Mouse (Mus musculus) kidney, postnatal 36 days (tissue): ENCODE results near the gene Pitpnc1.

Experiments used
- DNase-seq, 2 experiments: peaks; one replicate each; pipeline ENCODE4 v3.0.0; 2021 to 2022; ENCODE audit warnings: mixed read lengths in 2 of 2

Gene Pitpnc1

DNA sequence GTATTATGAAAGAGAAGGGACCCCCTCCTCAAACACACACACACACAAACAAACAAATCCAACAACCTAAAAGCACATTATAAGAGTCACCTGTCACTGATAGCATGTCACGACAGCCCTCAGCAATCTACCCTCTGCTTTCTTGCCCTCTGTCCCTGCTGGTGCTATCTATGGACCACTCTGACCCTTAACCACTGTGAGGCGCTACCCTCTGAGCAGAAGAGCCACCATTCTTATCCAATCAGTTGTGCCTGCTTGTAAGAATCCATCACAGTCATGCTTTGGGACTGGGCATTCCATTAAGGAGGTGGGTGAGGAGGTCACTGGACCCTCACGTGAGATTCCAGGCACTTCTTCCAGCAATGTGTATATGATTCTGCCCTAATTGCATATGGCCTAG lies 194.2 kb downstream of the Pitpnc1 start:
- no peak for DNase-seq

DNA sequence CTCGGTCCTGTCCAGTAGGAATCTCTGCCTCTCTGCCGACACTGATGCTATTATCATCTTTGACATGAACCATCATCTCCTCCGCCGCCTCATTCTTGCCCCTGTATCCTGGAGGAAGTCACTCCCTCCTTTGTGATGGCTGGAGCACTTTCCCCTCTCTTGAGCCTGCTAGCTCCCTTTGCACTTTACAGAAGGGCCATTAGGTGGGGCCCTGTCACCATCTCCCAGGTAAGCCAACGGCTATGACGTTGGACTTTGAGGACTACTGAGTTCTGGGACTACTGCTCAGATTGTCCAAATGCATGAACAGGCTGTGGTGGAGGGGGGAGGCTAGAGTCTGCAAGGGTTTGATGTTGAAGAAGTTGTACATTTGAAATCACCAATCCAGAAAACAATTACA lies 194.6 kb downstream of the Pitpnc1 start:
- DNase-seq: peak; percentile 77 to 81

DNA sequence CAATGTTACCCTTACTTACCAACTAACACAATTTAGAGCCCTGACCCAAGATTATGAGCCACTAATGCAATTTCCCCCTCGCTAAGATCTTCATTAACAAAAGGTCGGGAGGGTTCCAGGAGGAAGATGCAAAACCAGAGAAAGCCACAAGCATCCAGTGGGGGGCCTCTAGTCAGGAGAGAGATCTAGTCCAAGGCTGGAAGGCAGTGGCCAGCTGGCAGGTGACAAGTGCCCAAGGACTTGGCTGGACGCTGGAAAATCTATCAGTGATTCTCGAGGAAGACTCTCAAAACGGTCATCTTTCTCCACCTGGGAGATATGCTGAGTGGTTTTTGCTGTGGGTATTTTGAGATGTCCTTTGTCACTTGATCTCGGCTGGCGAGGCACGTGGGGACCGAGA lies 196.3 kb downstream of the Pitpnc1 start:
- DNase-seq: no peak

DNA sequence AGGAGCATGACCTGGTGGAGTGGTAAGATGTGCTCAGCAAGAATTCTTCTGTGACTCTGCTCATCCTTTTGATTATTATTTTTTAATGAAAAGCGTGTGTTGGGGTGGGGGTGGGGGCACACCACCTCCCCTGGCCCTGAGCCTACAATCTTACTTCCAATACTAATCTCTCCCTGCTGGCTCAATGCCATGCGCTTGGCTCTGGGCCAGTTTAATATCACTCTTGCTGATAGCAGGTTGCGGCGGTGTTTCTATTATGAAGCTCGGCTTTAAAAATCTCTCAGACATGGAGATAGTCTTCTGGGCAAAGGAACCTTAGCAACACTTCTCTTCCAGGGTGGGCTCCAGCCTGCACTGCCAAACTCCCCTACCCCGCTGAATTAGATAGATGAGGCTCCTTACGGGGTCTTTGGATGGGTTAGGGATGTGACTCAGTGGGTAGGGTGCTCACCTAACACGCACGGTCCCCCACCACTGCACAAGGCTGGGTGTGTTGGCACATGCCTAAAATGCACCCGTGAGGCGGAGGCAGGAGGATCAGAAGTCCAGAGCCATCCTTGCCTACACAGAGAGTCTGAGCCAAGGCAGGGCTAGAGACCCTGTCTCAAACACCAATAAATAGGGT lies 198.0 kb downstream of the Pitpnc1 start:
- peak in 1 of 2 experiments; percentile 60 for DNase-seq

DNA sequence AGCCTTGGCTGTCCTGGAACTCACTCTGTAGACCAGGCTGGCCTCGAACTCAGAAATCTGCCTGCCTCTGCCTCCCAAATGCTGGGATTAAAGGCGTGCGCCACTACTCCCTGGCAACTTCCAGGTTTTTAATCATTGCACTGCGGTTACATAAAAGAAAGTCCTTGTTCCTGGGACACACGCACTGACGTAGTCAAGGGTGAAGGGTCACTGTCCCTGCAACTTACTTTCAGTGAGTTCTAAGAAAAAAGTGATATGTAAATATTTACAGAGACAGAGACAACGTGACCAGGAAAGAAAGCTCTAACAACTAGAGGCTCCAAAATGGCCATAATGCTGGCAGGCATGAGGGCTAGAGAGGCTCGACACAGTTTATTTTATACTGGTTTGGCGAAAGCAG lies 199.9 kb downstream of the Pitpnc1 start:
- peak; percentile 40 to 45 for DNase-seq

DNA sequence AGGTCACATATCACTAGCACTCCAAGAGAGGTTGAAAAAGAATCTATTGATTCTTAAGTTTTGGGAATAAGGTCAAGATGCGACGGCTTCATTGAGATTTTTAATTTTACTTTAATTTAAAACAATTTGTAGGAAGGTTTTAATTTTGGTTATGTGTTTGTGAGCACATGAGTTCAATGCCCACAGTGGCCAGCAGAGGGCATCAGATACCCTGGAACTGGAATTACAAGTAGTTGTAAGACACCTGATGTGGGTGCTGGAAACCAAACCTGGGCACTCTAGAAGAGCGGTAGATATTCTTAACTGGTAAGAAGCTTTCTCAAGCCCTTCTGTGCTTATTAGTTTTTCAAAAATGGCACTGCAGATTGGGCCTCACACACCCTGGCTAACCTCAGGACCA lies 203.0 kb downstream of the Pitpnc1 start:
- DNase-seq: peak in 1 of 2 experiments; percentile 37

DNA sequence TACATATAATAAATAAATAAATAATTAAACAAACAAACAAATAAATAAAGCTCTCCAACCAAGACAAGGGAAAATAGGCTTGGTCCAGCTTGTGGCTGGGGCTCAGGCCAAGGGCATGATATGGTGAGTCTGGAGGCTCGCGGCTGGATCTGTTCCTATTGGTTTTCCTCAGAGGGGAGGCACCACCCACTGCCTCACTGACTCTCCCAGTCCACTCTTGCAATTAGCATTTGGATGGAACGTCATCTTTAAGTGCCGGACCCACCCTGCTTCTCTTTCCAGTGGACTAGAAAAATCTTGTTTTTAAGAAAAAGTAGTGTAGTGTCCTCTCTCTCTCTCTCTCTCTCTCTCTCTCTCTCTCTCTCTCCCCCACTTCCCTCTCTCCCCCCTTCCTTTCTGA lies 204.6 kb downstream of the Pitpnc1 start:
- no peak for DNase-seq

DNA sequence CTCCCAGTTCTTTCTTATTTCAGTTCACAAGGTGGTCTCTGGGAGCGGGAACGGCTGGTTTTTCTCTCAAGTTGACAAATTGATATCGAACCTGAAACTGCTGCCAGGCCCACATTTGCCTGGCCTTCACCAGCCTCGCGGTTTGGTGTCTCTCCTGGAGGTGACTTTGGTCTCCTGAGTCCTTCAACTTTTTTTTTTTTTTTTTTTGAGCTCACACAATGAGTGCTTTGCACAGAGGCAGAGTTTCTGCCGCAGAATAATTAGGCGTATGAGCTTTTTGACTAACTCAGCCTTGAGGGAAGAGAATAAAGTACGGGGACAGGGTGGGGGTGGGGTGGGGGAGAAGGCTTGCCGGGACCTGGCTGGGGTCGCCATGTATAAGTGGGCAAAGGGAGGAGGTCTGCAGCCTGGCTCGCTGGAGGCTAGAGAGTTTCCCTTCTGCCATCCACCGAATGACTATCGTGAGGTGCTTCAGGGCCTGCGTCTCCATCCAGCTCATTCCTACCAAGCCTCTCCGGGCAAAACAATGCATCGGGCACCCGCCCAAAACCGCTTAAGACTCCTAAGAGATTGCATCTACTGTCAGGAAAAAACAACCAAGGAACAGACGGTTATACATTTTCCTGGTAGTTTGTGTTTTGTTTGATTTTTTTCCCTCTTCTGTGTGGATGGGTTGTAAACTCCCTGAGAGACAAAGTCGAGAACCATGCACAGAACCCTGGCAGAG lies 205.4 kb downstream of the Pitpnc1 start:
- peak in 1 of 2 experiments; percentile 66 for DNase-seq

DNA sequence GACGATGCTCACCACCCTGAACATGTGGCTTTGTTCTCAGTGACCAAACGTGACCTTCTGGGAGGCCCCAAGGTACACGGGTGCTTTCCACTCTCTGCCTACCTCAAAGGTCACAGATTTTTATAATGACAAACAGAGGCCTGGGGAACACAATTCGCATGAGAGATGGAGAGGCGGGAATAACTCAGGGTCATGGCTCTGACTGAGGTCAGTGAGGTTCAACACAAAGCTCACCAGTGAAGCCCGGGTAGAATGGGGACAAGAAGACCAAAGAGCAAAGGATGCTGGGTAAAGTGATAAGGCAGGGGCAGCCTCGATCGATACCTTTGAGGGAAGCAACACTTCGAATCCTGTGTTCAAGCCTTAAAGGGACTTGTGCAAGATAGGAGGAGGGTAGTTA lies 206.7 kb downstream of the Pitpnc1 start:
- DNase-seq: no peak

DNA sequence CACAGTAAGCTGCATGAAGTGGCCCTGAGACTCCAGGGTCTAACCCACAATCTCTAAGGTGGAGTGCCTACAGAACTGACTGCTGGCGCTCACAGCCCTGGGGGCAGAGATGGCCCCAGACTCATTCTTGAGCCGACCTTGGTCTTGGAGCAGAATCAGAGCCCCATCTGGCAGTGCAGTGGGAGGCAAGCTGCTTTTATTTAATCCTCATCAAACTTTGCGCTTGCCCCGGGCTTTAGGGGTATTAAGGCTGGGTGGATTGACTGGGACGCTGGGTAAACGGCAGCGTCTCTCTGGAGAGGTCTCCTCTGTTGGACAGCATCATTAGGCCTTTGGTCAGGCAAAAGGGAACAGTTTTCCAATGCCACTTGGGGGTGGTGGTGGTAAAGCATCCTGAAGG lies 211.1 kb downstream of the Pitpnc1 start:
- no peak for DNase-seq

DNA sequence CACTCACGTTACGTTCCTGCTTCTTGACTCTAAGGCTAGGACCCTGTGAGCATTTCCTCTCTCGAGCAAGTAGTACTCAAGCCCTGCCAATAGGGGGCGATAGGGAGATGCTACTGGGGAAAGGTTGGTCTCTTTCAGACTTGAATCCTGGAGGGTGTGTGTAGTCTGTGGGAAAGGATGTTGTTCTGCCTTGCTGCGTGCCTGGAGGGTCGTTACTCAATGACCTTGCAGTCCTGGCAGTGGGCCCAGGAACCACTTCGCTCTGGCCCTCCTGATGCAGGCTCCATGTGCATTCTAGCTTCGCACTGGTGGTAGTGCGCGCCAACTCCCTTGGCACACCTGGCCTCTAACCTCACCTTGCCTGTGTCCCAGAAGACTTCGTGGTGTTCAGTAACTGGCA lies 215.3 kb downstream of the Pitpnc1 start:
- peak; percentile 88 to 91 for DNase-seq

DNA sequence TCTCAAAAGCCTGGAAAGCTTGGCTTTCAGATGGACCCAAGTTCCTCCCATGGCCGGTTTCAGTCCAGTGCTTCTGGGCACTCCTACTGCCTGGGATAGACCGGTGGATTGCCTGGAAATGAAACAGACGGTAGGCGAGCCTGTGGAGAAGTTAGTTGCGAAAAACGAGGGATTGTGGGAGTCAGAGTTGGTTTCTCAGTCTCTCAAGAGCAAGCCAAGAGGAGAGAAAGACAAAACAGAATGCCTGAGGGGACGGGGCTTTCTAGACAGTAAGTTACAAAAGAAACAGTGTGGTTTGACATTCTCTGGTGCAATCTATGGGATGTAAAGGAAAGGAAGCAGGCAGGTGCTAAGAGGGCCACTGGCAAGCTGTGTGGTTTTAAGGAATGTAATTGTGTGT lies 216.3 kb downstream of the Pitpnc1 start:
- peak in 1 of 2 experiments; percentile 22 for DNase-seq

DNA sequence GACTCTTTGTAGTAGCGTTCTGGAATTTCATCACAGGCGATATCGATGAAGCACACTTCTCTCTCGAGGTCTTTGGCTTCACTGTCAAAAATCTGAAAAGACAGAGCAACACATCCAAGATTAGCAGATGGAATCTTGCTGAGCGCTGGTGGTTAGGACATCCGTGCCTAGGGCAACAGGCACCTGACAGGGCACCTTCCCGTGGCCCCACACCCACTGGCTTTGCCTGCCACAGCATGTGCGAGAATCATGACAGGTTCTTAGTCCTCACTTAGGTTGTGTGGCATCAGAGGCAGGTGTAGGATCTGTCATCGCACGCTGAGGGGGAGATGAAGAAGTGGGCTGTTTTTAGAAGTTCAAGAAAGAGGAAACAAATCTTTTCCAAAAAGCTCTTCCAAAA lies 218.5 kb downstream of the Pitpnc1 start:
- DNase-seq: no peak

DNA sequence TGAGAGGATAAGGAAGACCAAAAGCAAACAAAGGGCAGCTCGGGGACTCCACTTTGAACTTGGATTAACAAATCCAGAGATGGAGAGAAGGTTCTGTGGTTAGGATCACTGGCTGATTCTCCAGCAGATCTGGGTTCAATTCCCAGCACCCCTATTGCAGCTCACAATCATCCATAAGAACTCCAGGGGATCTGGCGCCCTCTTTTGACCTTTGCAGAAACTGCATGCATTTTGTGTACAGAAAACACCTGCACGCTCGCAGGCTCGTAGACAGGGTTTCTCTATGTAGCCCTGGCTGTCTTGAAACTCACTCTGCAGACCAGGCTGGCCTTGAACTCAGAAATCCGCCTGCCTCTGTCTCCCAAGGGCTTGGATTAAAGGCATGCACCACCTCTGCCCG lies 219.0 kb downstream of the Pitpnc1 start:
- no peak for DNase-seq

DNA sequence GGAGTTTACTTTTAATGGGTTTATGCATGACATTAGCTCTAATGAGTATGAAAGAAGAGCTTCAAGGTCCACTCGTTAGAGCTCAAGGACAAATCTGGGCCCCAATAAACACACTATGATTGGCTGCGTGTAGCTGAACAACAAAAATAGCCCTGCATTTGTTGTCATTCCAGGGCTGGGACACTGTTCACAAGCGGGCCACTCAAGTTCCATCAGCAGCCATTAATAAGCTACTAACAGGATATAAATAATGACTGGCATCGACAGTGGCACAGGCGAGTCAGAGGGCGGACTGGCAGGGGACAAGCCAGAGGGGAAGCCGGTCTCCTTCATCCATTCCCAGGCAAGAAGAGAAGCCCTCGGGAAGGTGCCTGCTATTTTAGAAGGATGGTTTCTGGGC lies 219.6 kb downstream of the Pitpnc1 start:
- no peak for DNase-seq

DNA sequence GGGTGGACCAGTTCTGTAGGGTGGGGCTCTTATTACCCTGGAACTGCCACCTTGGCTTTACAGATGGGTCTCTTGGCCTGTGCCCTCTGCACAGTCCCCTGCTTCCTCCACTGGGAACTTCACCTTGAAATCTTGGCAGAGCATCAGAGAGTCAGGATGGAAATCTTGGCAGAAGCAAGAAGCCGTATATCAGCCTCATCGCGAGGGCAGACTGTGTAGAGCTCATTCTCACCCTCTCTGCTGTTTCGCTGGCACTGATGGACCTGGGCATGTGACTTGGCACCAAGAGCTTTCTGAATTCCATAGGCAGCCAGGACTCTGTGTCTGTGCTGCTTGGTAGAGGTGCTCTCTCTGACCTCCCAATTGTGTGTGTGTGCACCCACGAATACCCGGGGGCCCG lies 221.7 kb downstream of the Pitpnc1 start:
- DNase-seq: peak; percentile 74 to 86

DNA sequence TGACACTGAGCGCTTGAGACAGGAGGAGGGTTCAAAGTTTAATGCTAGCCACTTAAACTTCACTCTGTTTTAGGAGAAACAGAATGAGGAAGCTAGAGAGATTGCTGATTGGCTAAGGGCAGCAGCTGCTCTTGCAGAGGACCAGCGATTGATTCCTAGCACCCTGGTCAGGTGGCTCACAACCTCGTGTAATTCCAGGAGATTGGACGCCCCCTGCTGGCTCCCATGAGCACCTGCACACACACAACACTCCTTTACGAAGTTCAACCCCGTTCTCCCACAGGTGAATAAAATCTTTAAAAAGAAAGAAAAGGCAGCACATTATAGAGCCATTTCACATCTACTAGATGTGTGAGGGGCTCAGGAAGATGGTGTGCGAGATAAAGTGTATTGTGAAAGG lies 224.8 kb downstream of the Pitpnc1 start:
- no peak for DNase-seq

DNA sequence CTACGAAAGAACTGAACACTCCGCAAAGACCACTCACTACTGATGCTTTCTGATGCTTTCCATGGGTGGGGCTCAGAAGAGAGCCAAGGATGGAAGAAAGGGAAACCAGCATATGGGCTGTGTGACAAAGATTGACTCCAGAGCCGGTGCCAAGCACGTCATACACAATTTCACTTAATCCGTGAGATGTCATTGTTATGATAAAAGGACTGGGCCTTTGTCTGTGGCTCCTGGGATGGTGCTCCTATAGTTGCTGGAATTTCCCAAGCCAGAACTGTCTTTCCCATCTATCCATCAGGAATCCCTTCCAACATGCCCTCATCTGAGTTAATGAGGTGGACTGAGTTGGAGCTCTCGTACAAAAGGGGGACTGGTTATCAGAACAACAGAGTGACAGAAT lies 227.4 kb downstream of the Pitpnc1 start:
- no peak for DNase-seq

DNA sequence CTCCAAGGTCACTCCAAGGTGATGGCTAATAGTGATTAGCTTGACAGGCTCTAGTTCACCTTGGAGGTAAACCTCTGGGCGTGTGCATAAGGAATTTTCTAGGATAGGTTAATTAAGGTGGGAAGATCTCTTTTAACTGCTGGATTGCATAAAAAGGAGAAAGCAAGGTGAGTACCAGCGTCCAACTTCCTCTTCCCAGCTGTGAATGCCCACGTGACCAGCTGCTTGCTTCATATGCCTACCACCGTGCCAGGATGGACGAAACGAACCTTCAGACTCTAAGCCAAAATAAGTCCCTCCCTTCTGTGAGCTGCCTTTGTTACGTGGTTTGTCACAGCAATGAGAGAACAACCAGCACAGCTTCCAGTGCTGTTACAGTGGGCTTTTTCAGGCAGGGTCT lies 228.8 kb downstream of the Pitpnc1 start:
- no peak for DNase-seq

DNA sequence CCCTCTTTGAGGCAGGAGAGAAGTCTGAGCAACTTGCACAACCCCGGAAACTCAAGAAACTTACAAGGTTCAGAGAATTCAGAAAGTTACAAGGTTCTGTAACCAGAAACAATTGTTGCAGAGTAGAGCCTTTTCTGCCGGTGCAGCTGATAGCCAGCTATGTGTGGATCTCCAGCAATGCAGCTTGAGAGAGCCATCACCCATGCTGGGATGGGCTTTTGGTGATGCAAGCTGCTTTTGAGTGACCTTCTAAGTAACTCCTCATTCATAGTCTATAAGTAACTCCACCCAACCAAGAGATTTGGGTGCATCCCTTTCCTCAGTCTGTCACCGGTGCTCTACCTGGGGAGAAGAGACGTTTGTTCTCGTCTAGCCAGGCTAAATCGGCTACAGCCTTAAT lies 232.0 kb downstream of the Pitpnc1 start:
- DNase-seq: no peak

DNA sequence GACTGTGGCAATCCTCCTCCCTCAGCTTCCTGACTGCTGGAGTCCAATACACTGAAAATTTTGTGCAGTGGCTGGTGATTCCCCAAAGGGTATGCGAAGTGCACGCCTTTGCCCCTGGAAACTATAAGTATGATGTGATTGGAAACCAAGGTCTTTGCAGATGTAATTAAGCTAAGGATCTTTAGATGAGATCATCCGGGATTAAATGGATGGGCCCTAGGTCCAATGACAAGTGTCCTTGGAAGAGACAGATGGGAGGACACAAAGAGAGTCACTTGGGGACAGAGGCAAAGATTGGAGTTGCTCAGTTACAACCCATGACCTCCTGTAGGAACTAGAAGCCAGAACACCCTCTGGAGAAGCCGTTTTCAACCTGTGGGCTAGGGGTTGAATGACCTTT lies 233.0 kb downstream of the Pitpnc1 start:
- no peak for DNase-seq

DNA sequence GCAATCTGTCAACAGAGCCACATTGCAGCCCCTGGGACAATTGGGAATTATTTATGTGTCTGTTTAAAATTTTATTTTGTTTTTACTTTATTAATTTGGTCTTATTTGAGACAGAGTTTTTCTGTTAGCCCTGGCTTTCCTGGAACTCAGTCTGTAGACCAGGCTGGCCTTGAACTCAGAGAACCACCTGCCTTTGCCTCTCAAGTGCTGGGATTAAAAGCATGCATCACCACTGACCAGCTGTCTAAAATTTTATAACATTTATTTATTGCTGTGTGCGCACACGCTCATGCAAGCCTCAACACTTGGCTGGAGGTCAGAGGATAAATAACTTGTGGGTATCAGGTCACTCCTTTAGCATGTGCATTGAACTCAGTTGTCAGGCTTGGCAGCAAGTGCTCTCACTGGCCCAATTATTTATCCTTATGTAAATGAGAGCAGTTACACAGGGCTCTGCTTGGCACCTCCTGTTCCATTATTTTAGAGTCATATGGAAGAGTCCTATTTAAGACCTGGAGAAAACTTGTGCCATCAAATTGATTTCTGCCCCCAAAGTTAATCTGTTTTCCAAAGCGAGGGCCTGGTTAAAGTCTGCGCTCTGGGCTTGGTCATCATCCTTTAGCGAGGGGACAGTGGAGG lies 237.1 kb downstream of the Pitpnc1 start:
- DNase-seq: no peak

DNA sequence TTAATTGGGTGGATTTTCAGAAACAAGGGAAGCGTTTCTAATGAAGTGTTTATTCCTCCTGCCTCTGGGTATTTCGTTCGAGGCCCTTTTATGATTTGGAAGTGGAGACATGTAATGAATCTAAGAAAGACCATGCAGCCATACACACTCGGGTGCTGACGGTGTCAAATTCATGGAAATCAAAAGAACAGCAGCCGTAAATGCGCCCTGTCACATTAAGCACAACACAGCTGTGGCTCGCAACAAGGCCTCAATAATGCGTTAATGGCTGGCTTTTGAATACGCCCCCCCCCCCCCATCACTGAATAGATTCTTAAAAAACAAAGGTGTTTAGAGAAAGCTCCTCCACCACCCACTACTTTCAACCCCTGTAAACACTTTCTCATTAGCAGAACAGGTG lies 240.4 kb downstream of the Pitpnc1 start:
- DNase-seq: no peak

DNA sequence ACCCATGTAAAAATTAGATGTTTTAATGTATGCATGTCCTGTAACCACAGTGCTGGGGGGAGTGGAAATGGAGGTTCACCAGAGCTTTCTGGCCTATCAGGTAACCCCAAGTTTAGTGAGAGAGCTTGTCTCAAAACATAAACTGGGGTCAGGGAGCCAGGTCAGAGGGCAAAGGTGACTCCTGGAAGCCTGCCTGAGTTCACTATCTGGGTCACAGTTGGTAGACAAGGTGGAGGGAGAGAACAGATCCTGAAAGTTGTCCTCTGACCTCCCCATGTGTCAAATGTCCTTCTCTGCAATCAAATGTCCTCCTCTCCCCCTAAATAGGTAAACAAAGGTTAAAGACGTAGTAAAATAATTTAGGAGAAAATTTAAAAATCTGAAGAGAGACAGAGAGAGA lies 244.1 kb downstream of the Pitpnc1 start:
- no peak for DNase-seq
